Mouse (Mus musculus): ENCODE data around the gene Rffl. TPM values are rescaled to one million over a fixed set of nuclear protein-coding genes. Genes with fewer than 3 reads are reported as not detected.

The Rffl gene
- polyA plus RNA-seq, 1 experiment, result 12.7 TPM

- TF ChIP-seq CTCF (IDR thresholded peaks at IDR 0.05; ENCODE audit: extremely low read depth, insufficient read depth, low read length), result no peak
- no peak for TF ChIP-seq POLR2A (IDR thresholded peaks at IDR 0.05; ENCODE audit: extremely low read depth, insufficient read depth, low read length)
- Histone ChIP-seq H3K27ac (ENCODE audit: insufficient read depth, low read length) (no peak overlapping the region), H3K4me1 (ENCODE audit: control insufficient read depth, insufficient read depth, low read length) (no peaks in the 10 kb centered on the region), H3K4me3 (ENCODE audit: insufficient read depth, low read length) (no peak overlapping the region)
Measured at GRCm38 (mm10) chr11:82877726-82878344, 6.8 kb upstream of the Rffl start.

GRCm38 (mm10) chr11:82875631-82876030 lies 4.6 kb upstream of the Rffl start:
- Histone ChIP-seq H3K4me1 (ENCODE audit: control insufficient read depth, insufficient read depth, low read length) (no peaks in the 10 kb centered on the region), H3K4me3 (ENCODE audit: insufficient read depth, low read length) (no peak overlapping the region), H3K27ac (ENCODE audit: insufficient read depth, low read length) (no peak overlapping the region)
- no peak for TF ChIP-seq POLR2A (IDR thresholded peaks at IDR 0.05; ENCODE audit: extremely low read depth, insufficient read depth, low read length)
- no peak for TF ChIP-seq CTCF (IDR thresholded peaks at IDR 0.05; ENCODE audit: extremely low read depth, insufficient read depth, low read length)

- no peak overlapping the region for H3K27ac ChIP-seq (ENCODE audit: insufficient read depth, low read length)
- no peak overlapping the region for H3K4me3 ChIP-seq (ENCODE audit: insufficient read depth, low read length)
- no peak for TF ChIP-seq CTCF (IDR thresholded peaks at IDR 0.05; ENCODE audit: extremely low read depth, insufficient read depth, low read length)
- TF ChIP-seq POLR2A (IDR thresholded peaks at IDR 0.05; ENCODE audit: extremely low read depth, insufficient read depth, low read length), result no peak
- no peaks in the 10 kb centered on the region for H3K4me1 ChIP-seq (ENCODE audit: control insufficient read depth, insufficient read depth, low read length)
Measured at GRCm38 (mm10) chr11:82874924-82875323, 3.9 kb upstream of the Rffl start.

GRCm38 (mm10) chr11:82870173-82871030 lies 608 bp downstream of the Rffl start:
- peak overlapping the region; percentile 57 for H3K4me3 ChIP-seq (ENCODE audit: insufficient read depth, low read length)
- TF ChIP-seq POLR2A (IDR thresholded peaks at IDR 0.05; ENCODE audit: extremely low read depth, insufficient read depth, low read length), result no peak
- no peak for TF ChIP-seq CTCF (IDR thresholded peaks at IDR 0.05; ENCODE audit: extremely low read depth, insufficient read depth, low read length)
- H3K27ac ChIP-seq (ENCODE audit: insufficient read depth, low read length), result peak overlapping the region; percentile 80
- no peaks in the 10 kb centered on the region for H3K4me1 ChIP-seq (ENCODE audit: control insufficient read depth, insufficient read depth, low read length)

GRCm38 (mm10) chr11:82869506-82870172 lies 1.4 kb downstream of the Rffl start:
- Histone ChIP-seq H3K4me3 (ENCODE audit: insufficient read depth, low read length) (peak overlapping the region; percentile 57), H3K4me1 (ENCODE audit: control insufficient read depth, insufficient read depth, low read length) (no peaks in the 10 kb centered on the region), H3K27ac (ENCODE audit: insufficient read depth, low read length) (0 out of 2 replicates have a peak overlapping the region, but pooled peaks have one; percentile 80)
- TF ChIP-seq POLR2A (IDR thresholded peaks at IDR 0.05; ENCODE audit: extremely low read depth, insufficient read depth, low read length), result no peak
- no peak for TF ChIP-seq CTCF (IDR thresholded peaks at IDR 0.05; ENCODE audit: extremely low read depth, insufficient read depth, low read length)

- no peaks in the 10 kb centered on the region for H3K4me1 ChIP-seq (ENCODE audit: control insufficient read depth, insufficient read depth, low read length)
- peak overlapping the region; percentile 59 for H3K27ac ChIP-seq (ENCODE audit: insufficient read depth, low read length)
- TF ChIP-seq POLR2A (IDR thresholded peaks at IDR 0.05; ENCODE audit: extremely low read depth, insufficient read depth, low read length) (no peak), CTCF (IDR thresholded peaks at IDR 0.05; ENCODE audit: extremely low read depth, insufficient read depth, low read length) (no peak)
- no peak overlapping the region for H3K4me3 ChIP-seq (ENCODE audit: insufficient read depth, low read length)
Measured at GRCm38 (mm10) chr11:82867956-82868355, 3.1 kb downstream of the Rffl start.

- H3K27ac ChIP-seq (ENCODE audit: insufficient read depth, low read length), result no peak overlapping the region
- TF ChIP-seq CTCF (IDR thresholded peaks at IDR 0.05; ENCODE audit: extremely low read depth, insufficient read depth, low read length) (no peak), POLR2A (IDR thresholded peaks at IDR 0.05; ENCODE audit: extremely low read depth, insufficient read depth, low read length) (no peak)
- H3K4me1 ChIP-seq (ENCODE audit: control insufficient read depth, insufficient read depth, low read length), result no peaks in the 10 kb centered on the region
- H3K4me3 ChIP-seq (ENCODE audit: insufficient read depth, low read length), result no peak overlapping the region
Measured at GRCm38 (mm10) chr11:82866850-82867564, 4.0 kb downstream of the Rffl start.

GRCm38 (mm10) chr11:82865957-82866356 lies 5.1 kb downstream of the Rffl start:
- no peaks in the 10 kb centered on the region for H3K4me1 ChIP-seq (ENCODE audit: control insufficient read depth, insufficient read depth, low read length)
- no peak overlapping the region for H3K4me3 ChIP-seq (ENCODE audit: insufficient read depth, low read length)
- TF ChIP-seq CTCF (IDR thresholded peaks at IDR 0.05; ENCODE audit: extremely low read depth, insufficient read depth, low read length), result no peak
- TF ChIP-seq POLR2A (IDR thresholded peaks at IDR 0.05; ENCODE audit: extremely low read depth, insufficient read depth, low read length), result no peak

GRCm38 (mm10) chr11:82863488-82863931 lies 7.5 kb downstream of the Rffl start:
- TF ChIP-seq POLR2A (IDR thresholded peaks at IDR 0.05; ENCODE audit: extremely low read depth, insufficient read depth, low read length) (no peak), CTCF (IDR thresholded peaks at IDR 0.05; ENCODE audit: extremely low read depth, insufficient read depth, low read length) (no peak)

More at GRCm38 (mm10) chr11:82865957-82866356, 5.1 kb downstream of the Rffl start:
- no peak overlapping the region for H3K27ac ChIP-seq (ENCODE audit: insufficient read depth, low read length)

More at GRCm38 (mm10) chr11:82863488-82863931, 7.5 kb downstream of the Rffl start:
- Histone ChIP-seq H3K4me3 (ENCODE audit: insufficient read depth, low read length) (no peak overlapping the region), H3K27ac (ENCODE audit: insufficient read depth, low read length) (no peak overlapping the region), H3K4me1 (ENCODE audit: control insufficient read depth, insufficient read depth, low read length) (no peaks in the 10 kb centered on the region)
